Comparison of ENCODE assay signal across 8 mouse cellular contexts in the genomic region with DNA sequence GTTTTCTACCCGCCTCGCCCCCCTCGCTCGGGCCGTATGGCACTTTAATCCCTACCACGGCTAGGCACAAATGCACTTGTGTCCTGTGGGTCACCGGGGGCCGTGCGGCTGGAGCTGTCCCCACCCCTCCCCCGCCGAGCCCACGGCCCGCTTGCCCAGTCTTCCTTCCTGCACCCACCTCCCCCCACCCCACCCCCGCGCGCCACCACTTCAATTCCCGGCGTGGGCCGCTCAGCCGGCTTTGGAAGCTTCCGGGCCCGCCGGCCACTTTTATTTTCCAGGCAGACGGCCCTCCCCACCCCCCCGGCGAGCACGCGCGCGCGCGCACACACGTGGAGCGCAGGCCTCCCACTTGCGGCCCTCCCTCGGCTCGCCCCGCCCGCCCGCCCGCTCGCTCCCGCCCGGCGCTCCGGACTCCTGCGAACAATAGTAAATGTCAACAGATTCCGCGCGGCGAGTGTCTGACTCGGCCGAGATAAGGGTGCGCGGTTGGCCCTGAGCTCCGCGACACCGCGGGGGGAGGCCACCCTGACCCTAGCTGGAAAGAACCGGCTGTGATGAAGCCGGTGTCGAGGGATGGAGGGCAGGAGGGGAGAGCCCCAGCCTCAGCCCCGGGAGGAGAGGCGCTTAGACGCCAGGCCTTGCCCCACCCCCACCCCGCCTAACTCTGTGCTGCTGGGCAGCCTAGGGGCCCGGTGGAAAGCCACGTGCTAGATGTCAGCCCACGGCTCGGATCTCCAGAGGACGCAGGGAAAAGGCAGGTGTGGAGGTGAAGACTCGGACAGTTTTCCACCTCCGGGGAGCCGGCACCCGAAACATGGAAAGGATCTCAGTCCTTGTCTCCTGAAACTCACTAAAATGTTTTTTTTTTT.
DNase-seq lines count a peak whose midpoint lies in the region; ATAC-seq and TF ChIP-seq lines count a peak whose summit lies in the region.

No protein-coding gene starts in this region.

- peak; percentile 15 to 18 for DNase-seq in B cell, adult 2 months
- DNase-seq in adrenal gland, adult (ENCODE audit: inconsistent age in 2 of 2, low spot score in 1 of 2), result peak; percentile 75 to 88
- DNase-seq in embryonic facial prominence, embryonic 10.5 days (ENCODE audit: low spot score), result peak; percentile 83
- peak; percentile 68 to 77 for DNase-seq in heart, adult 9 months (ENCODE audit: low spot score in 2 of 2)
- peak; percentile 26 to 38 for DNase-seq in kidney, adult 8-10 months
- DNase-seq in lung, postnatal 0 days (ENCODE audit: low spot score), result peak; percentile 70
- peak; percentile 32 for DNase-seq in ovary, postnatal 14 days (ENCODE audit: low spot score)
- peak; percentile 38 for DNase-seq in urinary bladder, postnatal 25 days (ENCODE audit: low spot score)

- H3K9me3 ChIP-seq in embryonic facial prominence, embryonic 10.5 days, result no peaks in the 10 kb centered on the region
- no peaks in the 10 kb centered on the region for H3K9me3 ChIP-seq in lung, postnatal 0 days (ENCODE audit: low read length)

- TF ChIP-seq EP300 in lung, postnatal 0 days (IDR thresholded peaks at IDR 0.05), result no peak

- no peak overlapping the region for H3K9ac ChIP-seq in lung, postnatal 0 days (replicated peaks; ENCODE audit: low read depth)

- peaks cover 90% of the 10 kb centered on the region for H3K27me3 ChIP-seq in embryonic facial prominence, embryonic 10.5 days (replicated peaks; ENCODE audit: low read depth, poor library complexity, severe bottlenecking)
- H3K27me3 ChIP-seq in lung, postnatal 0 days (replicated peaks; ENCODE audit: insufficient read depth, low read length), result no peaks in the 10 kb centered on the region; the same call in 1 of the 2 replicates

- H3K4me2 ChIP-seq in lung, postnatal 0 days (replicated peaks; ENCODE audit: low read depth, low read length), result peak overlapping the region; percentile 62

- peaks cover 46% of the 10 kb centered on the region for H3K4me1 ChIP-seq in embryonic facial prominence, embryonic 10.5 days
- no peaks in the 10 kb centered on the region for H3K4me1 ChIP-seq in lung, postnatal 0 days (ENCODE audit: insufficient read depth, low read depth, low read length)

- H3K27ac ChIP-seq in embryonic facial prominence, embryonic 10.5 days (replicated peaks), result peak overlapping the region; percentile 92
- H3K27ac ChIP-seq in lung, postnatal 0 days (ENCODE audit: low read length), result peak overlapping the region; percentile 83

- no peaks in the 10 kb centered on the region for H3K36me3 ChIP-seq in embryonic facial prominence, embryonic 10.5 days (replicated peaks)
- H3K36me3 ChIP-seq in lung, postnatal 0 days (ENCODE audit: insufficient read depth, low read length), result no peaks in the 10 kb centered on the region

- TF ChIP-seq CTCF in lung, postnatal 0 days (IDR thresholded peaks at IDR 0.05), result no peak

- ATAC-seq in lung, postnatal 0 days, result peak; percentile 67

- WGBS in embryonic facial prominence, embryonic 10.5 days, result 4% methylated on average over 74 of the region's 75 CpGs
- 6% methylated on average over 21 of the region's 75 CpGs for WGBS in lung, postnatal 0 days

- peak overlapping the region; percentile 56 for H3K4me3 ChIP-seq in embryonic facial prominence, embryonic 10.5 days
- peak overlapping the region; percentile 36 for H3K4me3 ChIP-seq in lung, postnatal 0 days (ENCODE audit: low read depth, low read length)

Comparison
In these comparisons a context has a peak if more than half of its experiments do, and no peak if none do; other contexts are left out.
1. Peak in every context shown above with its lines: DNase-seq, ATAC-seq, H3K4me3 ChIP-seq and H3K27ac ChIP-seq.
2. DNase-seq: peak in every context shown above with its lines; median percentile 83 in embryonic facial prominence, embryonic 10.5 days; 82 in adrenal gland, adult; 72 in heart, adult 9 months; 70 in lung, postnatal 0 days; 38 in urinary bladder, postnatal 25 days; 32 in kidney, adult 8-10 months; 32 in ovary, postnatal 14 days; 16 in B cell, adult 2 months.